Mouse (Mus musculus): ENCODE measurements around the gene Rai1. TPM values are rescaled to one million over a fixed set of nuclear protein-coding genes. Genes with fewer than 3 reads are reported as not detected.

The Rai1 gene
- total and polyA plus RNA-seq, 3 experiments, result 26.3 to 101 (median 56.7) TPM

DNA sequence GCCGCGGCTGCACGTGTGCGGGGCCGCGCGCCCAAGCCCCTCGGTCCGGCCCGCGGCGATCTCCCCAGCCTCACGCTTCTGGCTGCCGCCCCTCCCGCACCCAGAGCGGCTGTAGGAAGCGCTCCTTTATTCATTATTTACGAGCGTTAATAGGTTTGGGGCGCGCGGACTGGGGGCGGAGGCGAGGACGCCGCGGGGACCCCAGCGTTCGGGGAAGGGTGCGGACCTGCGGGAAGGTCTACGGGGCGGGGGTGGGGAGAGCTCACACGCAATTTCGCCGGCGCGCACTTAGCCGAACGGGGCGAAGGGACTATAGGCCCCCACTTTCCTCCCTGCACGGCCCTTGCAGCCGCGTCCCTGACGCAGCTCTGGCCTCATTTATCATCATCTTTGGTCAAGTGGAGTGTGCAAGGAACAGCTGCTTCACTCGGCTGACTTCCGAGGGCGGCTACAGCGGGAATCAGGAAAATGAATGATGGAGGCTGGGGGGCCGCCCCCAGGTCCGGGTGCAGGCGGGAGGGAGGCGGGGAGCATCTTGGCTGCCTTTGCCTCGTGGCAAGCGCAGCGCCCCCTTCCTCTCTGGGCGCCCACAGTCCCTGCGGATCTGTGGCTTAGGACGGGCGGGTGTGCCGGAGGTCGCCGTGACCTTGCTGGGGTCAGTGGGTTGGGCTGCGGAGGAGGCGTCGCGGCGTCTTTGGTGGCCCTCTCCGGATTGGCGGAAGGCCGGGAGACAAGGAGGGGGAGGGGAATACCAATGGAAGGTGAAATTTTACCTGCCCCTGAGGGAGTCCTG is 71.6 kb downstream of the Rai1 start (continued):
- no peak for TF ChIP-seq NRF1 (IDR thresholded peaks at IDR 0.05; ENCODE audit: insufficient read depth, low read depth, low read length, poor library complexity, severe bottlenecking)
- no peak for TF ChIP-seq TAL1 (IDR thresholded peaks at IDR 0.05; ENCODE audit: low read length)
- no peak for TF ChIP-seq USF2 (IDR thresholded peaks at IDR 0.05; ENCODE audit: borderline replicate concordance in 1 of 2, insufficient read depth in 1 of 2, low read depth in 1 of 2, low read length in 2 of 2)
- no peak for TF ChIP-seq ZNF384 (IDR thresholded peaks at IDR 0.05; ENCODE audit: low read depth, low read length)
- no peak for TF ChIP-seq POLR2AphosphoS2 (IDR thresholded peaks at IDR 0.05; ENCODE audit: low read length)
- TF ChIP-seq USF1 (IDR thresholded peaks at IDR 0.05; ENCODE audit: low read depth, low read length), result no peak

DNA sequence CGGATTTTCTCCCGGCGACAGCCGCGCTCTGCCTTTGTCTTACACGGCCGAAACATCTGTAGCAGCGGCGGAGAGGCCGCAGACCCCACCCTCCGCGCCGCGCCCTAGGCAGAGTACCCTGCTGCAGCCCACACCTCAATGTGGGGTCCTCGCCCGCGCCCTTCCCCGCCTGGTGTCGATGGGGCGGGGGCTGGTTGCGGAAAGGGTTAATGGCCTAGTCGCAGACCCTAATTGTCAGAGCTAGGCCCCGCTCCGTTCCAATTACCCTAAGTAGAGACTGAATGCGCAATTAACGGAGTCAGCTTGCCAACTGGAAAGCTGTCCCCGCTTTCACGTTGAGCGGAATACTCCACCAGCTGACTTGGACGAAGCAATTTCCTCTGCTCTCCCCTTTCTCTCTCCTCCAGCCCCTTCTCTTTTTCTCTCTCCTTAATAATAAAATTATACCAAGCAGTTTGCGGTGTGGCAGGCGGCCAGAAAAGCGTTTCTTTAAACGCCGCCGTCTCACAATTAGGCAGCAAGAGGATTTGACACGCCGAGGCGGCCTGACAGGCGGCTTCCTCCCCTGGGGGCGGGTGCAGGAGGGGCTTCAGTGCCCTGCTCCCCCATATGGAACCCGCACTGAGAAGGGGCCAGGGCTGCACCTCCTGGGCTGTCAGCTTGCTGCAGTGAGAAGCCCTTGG is 72.3 kb downstream of the Rai1 start:
- H3K9ac ChIP-seq (ENCODE audit: control insufficient read depth, low read depth, low read length, poor library complexity, severe bottlenecking), result no peak overlapping the region
- H3K36me3 ChIP-seq (ENCODE audit: control insufficient read depth in 1 of 2, insufficient read depth in 2 of 2, low read length in 2 of 2), result peaks cover 2 to 5% of the 10 kb centered on the region in 2 experiments; a peak in 1 of 4 replicates
- no peaks in the 10 kb centered on the region for H3K9me3 ChIP-seq (replicated peaks; ENCODE audit: insufficient read depth, low read length)
- TF ChIP-seq SIN3A (IDR thresholded peaks at IDR 0.05; ENCODE audit: low read length), result no peak
- no peak for TF ChIP-seq MEF2A (IDR thresholded peaks at IDR 0.05; ENCODE audit: extremely low read depth, insufficient replicate concordance, low read depth, low read length, poor library complexity, severe bottlenecking)
- no peak for TF ChIP-seq JUND (IDR thresholded peaks at IDR 0.05; ENCODE audit: low read depth, low read length)
- TF ChIP-seq CTCF (IDR thresholded peaks at IDR 0.05 in 2 of 3, conservative IDR thresholded peaks at IDR 0.05 in 1 of 3; ENCODE audit: control insufficient read depth in 1 of 3, insufficient read depth in 1 of 3, low read depth in 2 of 3, low read length in 3 of 3, poor library complexity in 1 of 3, severe bottlenecking in 1 of 3), result no peak
- TF ChIP-seq MAFK (IDR thresholded peaks at IDR 0.05; ENCODE audit: borderline replicate concordance, low read depth, low read length), result no peak
- no peak for TF ChIP-seq ELF1 (IDR thresholded peaks at IDR 0.05; ENCODE audit: low read depth, low read length)
- TF ChIP-seq UBTF (IDR thresholded peaks at IDR 0.05; ENCODE audit: borderline replicate concordance, insufficient read depth, low read depth, low read length), result no peak
- no peak for TF ChIP-seq USF1 (IDR thresholded peaks at IDR 0.05; ENCODE audit: low read depth, low read length)
- no peak for TF ChIP-seq MXI1 (IDR thresholded peaks at IDR 0.05; ENCODE audit: low read depth, low read length)
- TF ChIP-seq E2F4 (IDR thresholded peaks at IDR 0.05; ENCODE audit: borderline replicate concordance, low read depth, low read length), result no peak
- no peak for TF ChIP-seq MAZ (IDR thresholded peaks at IDR 0.05; ENCODE audit: low read depth, low read length)
- no peak for TF ChIP-seq CHD1 (IDR thresholded peaks at IDR 0.05; ENCODE audit: low read depth, low read length)
- no peak for TF ChIP-seq ETS1 (IDR thresholded peaks at IDR 0.05; ENCODE audit: low read depth, low read length)
- no peak for TF ChIP-seq NELFE (IDR thresholded peaks at IDR 0.05; ENCODE audit: low read depth, low read length)
- no peak for TF ChIP-seq ZC3H11A (IDR thresholded peaks at IDR 0.05; ENCODE audit: low read depth, low read length)
- no peak for TF ChIP-seq SMC3 (IDR thresholded peaks at IDR 0.05; ENCODE audit: low read depth, low read length)
- TF ChIP-seq USF2 (IDR thresholded peaks at IDR 0.05; ENCODE audit: borderline replicate concordance in 1 of 2, insufficient read depth in 1 of 2, low read depth in 1 of 2, low read length in 2 of 2), result no peak
- no peak for TF ChIP-seq POLR2AphosphoS2 (IDR thresholded peaks at IDR 0.05; ENCODE audit: low read length)
- no peak overlapping the region for H3K4me3 ChIP-seq (ENCODE audit: control insufficient read depth in 1 of 2, insufficient read depth in 1 of 2, low read depth in 2 of 2, low read length in 2 of 2)
- H3K27ac ChIP-seq (ENCODE audit: control insufficient read depth, low read depth, low read length), result no peak overlapping the region
- no peaks in the 10 kb centered on the region; a peak in 1 of 4 replicates for H3K4me1 ChIP-seq (ENCODE audit: control insufficient read depth in 1 of 2, insufficient read depth in 2 of 2, low read length in 2 of 2)
- no peaks in the 10 kb centered on the region for H3K79me2 ChIP-seq (ENCODE audit: control insufficient read depth, insufficient read depth, low read length, poor library complexity)
- DNase-seq (ENCODE audit: low read depth, low spot score), result no peak
- H3K27me3 ChIP-seq (ENCODE audit: control insufficient read depth in 1 of 2, insufficient read depth in 2 of 2, low read length in 2 of 2), result no peaks in the 10 kb centered on the region

Measured in MEL (cell line).